Mouse (Mus musculus): ENCODE results near the gene Slc25a29. TPM values are rescaled to one million over a fixed set of nuclear protein-coding genes. Genes with fewer than 3 reads are reported as not detected.

The Slc25a29 gene
- polyA plus RNA-seq, 1 experiment, result 12.7 TPM

DNA sequence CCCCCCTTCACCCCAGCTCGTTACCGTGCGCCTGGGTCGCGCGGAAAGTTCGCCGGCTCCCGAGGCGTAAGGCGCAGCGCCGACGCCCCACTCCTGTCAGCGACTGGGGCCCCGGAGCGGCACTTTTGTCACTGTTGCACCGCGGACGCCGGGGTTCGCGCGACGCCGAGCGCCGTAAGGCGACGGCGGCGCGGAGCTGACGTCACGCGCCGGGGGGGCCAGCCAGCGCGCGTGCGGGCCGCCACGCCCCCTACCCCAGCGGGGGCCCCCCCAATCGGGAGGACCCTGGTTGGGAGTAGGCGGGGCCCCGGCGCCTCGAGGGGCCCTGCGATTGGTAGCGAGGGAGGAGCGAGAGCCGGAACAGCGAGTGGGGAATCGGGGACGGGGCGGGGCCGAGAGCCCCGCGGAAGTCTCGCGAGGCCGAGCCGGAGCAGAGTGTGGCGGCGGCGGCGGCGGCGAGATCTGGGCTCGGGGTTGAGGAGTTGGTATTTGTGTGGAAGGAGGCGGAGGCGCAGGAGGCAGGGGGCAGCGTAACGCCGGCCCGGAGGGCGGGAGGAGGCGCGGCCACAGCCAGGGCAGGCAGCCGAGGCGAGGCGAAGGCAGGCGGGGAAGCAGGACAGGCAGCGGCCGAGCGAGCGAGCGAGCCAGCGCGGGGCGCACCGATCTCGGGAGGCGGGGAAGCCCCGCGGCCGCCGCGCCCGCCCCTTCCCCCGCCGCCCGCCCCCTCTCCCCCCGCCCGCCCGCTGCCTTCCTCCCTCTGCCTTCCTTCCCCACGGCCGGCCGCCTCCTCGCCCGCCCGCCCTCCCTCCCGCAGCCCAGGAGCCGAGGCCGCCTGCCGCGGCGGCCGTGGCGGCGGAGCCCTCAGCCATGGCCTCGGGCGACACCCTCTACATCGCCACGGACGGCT, 42.9 kb downstream of the Slc25a29 start, which contains the start of gene Yy1:
Yy1 (plus strand) TSS at position 428 of the 907 bp plus-strand sequence.
- Histone ChIP-seq H3K36me3 (ENCODE audit: control insufficient read depth, insufficient read depth, low read length) (no peaks in the 10 kb centered on the region), H3K27me3 (replicated peaks; ENCODE audit: control insufficient read depth, insufficient read depth, low read length) (no peaks in the 10 kb centered on the region), H3K27ac (ENCODE audit: insufficient read depth, low read depth, low read length) (peak within 1 kb of the TSS; percentile 97), H3K4me1 (ENCODE audit: control insufficient read depth, insufficient read depth, low read length) (peaks cover 2% of the 10 kb centered on the region; the same call in 1 of the 2 replicates), H3K4me3 (ENCODE audit: insufficient read depth, low read depth, low read length) (peak within 1 kb of the TSS; percentile 100)
- WGBS, result under 1% methylated on average over 102 of the region's 127 CpGs
- TF ChIP-seq POLR2A (IDR thresholded peaks at IDR 0.05; ENCODE audit: low read depth, low read length) (peak; percentile 58), CTCF (conservative IDR thresholded peaks at IDR 0.05; ENCODE audit: insufficient read depth, insufficient read length, low read depth, low read length) (no peak)
- peak; percentile 99 for DNase-seq

DNA sequence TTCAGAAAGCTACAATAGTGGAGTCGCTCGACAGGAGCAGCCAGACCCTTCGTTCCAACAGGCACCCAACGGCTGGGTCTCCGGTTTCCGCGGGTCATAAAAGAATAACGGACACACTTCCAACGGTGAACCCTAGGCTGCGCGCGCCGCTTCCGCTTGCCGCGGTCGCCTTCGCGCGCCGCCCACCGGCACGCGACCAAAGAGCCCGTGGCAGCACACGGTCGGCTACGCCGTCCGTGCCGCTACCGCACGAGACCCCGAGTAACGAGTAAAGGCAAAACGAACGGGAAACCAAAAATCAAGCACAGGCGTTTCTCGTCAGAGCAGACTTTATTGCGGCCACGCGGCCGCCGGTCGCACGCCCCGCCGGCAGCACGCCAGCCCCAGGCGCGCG, 43.5 kb downstream of the Slc25a29 start:
- Histone ChIP-seq H3K27ac (ENCODE audit: insufficient read depth, low read depth, low read length) (peak overlapping the region; percentile 90), H3K4me3 (ENCODE audit: insufficient read depth, low read depth, low read length) (peak overlapping the region; percentile 80), H3K27me3 (replicated peaks; ENCODE audit: control insufficient read depth, insufficient read depth, low read length) (no peaks in the 10 kb centered on the region), H3K36me3 (ENCODE audit: control insufficient read depth, insufficient read depth, low read length) (no peaks in the 10 kb centered on the region), H3K4me1 (ENCODE audit: control insufficient read depth, insufficient read depth, low read length) (peaks cover 2% of the 10 kb centered on the region; the same call in 1 of the 2 replicates)
- TF ChIP-seq CTCF (conservative IDR thresholded peaks at IDR 0.05; ENCODE audit: insufficient read depth, insufficient read length, low read depth, low read length) (no peak), POLR2A (IDR thresholded peaks at IDR 0.05; ENCODE audit: low read depth, low read length) (no peak)
- peak; percentile 87 for DNase-seq
- under 1% methylated on average over 52 of the region's 52 CpGs for WGBS

GRCm38 (mm10) chr12:108787329-108787728, 48.4 kb downstream of the Slc25a29 start:
- 81% methylated on average over 2 of the region's 2 CpGs for WGBS
- Histone ChIP-seq H3K27ac (ENCODE audit: insufficient read depth, low read depth, low read length) (no peak overlapping the region), H3K4me1 (ENCODE audit: control insufficient read depth, insufficient read depth, low read length) (no peaks in the 10 kb centered on the region; the same call in 1 of the 2 replicates), H3K36me3 (ENCODE audit: control insufficient read depth, insufficient read depth, low read length) (no peaks in the 10 kb centered on the region), H3K27me3 (replicated peaks; ENCODE audit: control insufficient read depth, insufficient read depth, low read length) (no peaks in the 10 kb centered on the region), H3K4me3 (ENCODE audit: insufficient read depth, low read depth, low read length) (no peak overlapping the region)
- TF ChIP-seq POLR2A (IDR thresholded peaks at IDR 0.05; ENCODE audit: low read depth, low read length), result no peak
- TF ChIP-seq CTCF (conservative IDR thresholded peaks at IDR 0.05; ENCODE audit: insufficient read depth, insufficient read length, low read depth, low read length), result no peak
- no peak for DNase-seq

DNA sequence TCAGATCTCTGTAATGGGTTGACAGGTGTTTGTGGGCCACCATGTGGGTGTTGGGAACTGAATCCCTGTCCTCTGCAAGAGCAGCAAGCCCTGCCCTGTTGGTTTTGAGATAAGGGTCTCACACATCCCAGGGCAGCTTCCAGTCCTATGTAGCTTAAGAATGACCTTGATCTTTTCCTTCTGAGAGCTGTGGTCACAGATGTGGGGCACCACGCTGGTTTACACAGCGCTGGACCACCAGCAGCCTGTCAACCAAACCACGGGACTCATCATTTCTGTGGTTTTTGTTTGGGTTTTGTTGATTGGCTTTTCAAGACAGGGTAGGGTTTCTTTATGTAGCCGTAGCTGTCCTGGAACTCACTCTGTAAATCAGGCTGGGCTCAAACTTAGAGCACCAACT, 50.5 kb downstream of the Slc25a29 start:
- DNase-seq, result no peak
- Histone ChIP-seq H3K27me3 (replicated peaks; ENCODE audit: control insufficient read depth, insufficient read depth, low read length) (no peaks in the 10 kb centered on the region), H3K36me3 (ENCODE audit: control insufficient read depth, insufficient read depth, low read length) (no peaks in the 10 kb centered on the region), H3K27ac (ENCODE audit: insufficient read depth, low read depth, low read length) (no peak overlapping the region), H3K4me1 (ENCODE audit: control insufficient read depth, insufficient read depth, low read length) (no peaks in the 10 kb centered on the region; the same call in 1 of the 2 replicates), H3K4me3 (ENCODE audit: insufficient read depth, low read depth, low read length) (no peak overlapping the region)
- 96% methylated on average over 4 of the region's 4 CpGs for WGBS
- TF ChIP-seq POLR2A (IDR thresholded peaks at IDR 0.05; ENCODE audit: low read depth, low read length), result no peak
- TF ChIP-seq CTCF (conservative IDR thresholded peaks at IDR 0.05; ENCODE audit: insufficient read depth, insufficient read length, low read depth, low read length), result no peak

DNA sequence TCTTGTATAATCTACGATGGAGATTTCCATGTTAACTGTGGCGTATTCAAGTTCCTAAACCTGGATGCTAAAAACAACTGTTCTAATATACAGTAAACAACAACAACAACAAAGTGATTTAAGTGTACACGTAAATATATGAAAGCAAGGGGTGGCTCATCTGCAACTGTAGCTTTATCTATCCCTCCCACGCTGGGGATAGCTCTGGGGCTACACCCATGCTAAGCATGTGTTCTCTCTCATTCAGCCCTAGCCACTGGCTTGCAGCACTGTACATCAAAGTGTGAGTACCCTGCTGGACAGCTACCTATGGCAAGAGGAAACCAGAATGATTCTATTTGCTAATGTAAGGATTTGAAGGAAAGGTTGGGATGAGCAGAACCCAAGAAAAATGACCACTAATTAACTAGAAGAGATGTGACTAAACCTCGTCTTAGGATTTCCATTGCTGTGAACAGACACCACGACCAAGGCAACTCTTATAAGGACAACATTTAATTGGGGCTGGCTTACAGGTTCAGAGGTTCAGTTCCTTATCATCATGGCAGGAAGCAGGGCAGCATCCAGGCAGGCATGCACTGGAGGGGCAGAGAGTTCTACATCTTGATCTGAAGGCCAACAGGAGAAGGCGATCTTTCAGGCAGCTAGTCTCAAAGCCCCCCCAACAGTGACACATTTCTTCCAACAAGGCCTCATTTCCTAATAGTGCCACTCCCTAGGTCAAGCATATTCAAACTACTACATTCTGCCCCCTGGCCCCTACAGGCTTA, 55.4 kb downstream of the Slc25a29 start:
- no peak overlapping the region for H3K4me3 ChIP-seq (ENCODE audit: insufficient read depth, low read depth, low read length)
- no peaks in the 10 kb centered on the region for H3K36me3 ChIP-seq (ENCODE audit: control insufficient read depth, insufficient read depth, low read length)
- TF ChIP-seq CTCF (conservative IDR thresholded peaks at IDR 0.05; ENCODE audit: insufficient read depth, insufficient read length, low read depth, low read length) (no peak), POLR2A (IDR thresholded peaks at IDR 0.05; ENCODE audit: low read depth, low read length) (no peak)
- no peaks in the 10 kb centered on the region for H3K4me1 ChIP-seq (ENCODE audit: control insufficient read depth, insufficient read depth, low read length)
- H3K27ac ChIP-seq (ENCODE audit: insufficient read depth, low read depth, low read length), result no peak overlapping the region
- 96% methylated on average over 7 of the region's 7 CpGs for WGBS
- DNase-seq, result no peak
- H3K27me3 ChIP-seq (replicated peaks; ENCODE audit: control insufficient read depth, insufficient read depth, low read length), result no peaks in the 10 kb centered on the region

Other genes with a start within 250 kb of the Slc25a29 start
- 24.2 and 28.8 TPM in 2 replicates for gene Degs2, start 133.6 kb downstream of the Slc25a29 start, polyA plus RNA-seq (2012; rRNA removed)
- 13.5 and 14.1 TPM in 2 replicates for gene Yy1, start 42.9 kb downstream of the Slc25a29 start, polyA plus RNA-seq (2012; rRNA removed)
- 7.0 and 9.2 TPM in 2 replicates for gene Slc25a47, start 163 bp upstream of the Slc25a29 start, polyA plus RNA-seq (2012; rRNA removed)
- 19.5 and 21.3 TPM in 2 replicates for gene Wdr25, start 57.7 kb upstream of the Slc25a29 start, polyA plus RNA-seq (2012; rRNA removed)
- gene Wars, start 58.3 kb upstream of the Slc25a29 start, polyA plus RNA-seq (2012; rRNA removed), result 54.4 and 57.2 TPM in 2 replicates
- gene Begain, start 232.3 kb upstream of the Slc25a29 start, polyA plus RNA-seq (2012; rRNA removed), result 0.54 and 0.56 TPM in 2 replicates

Measured in kidney, adult 2 months (tissue).